Mouse (Mus musculus): Measurements from ENCODE around the gene Lin7a.

Lin7a gene

GRCm38 (mm10) chr10:107271321-107272130, at the start of gene Lin7a:
Lin7a (plus strand) TSS chr10:107271686.
- peak; percentile 60 for DNase-seq

- no peak for DNase-seq
Observed at GRCm38 (mm10) chr10:107221726-107222125, 49.8 kb upstream of the Lin7a start.

- no peak for DNase-seq
Observed at GRCm38 (mm10) chr10:107222406-107223185, 48.9 kb upstream of the Lin7a start.

GRCm38 (mm10) chr10:107223186-107223440, 48.4 kb upstream of the Lin7a start:
- DNase-seq: no peak

GRCm38 (mm10) chr10:107223821-107224220, 47.7 kb upstream of the Lin7a start:
- no peak for DNase-seq

GRCm38 (mm10) chr10:107224596-107225330, 46.7 kb upstream of the Lin7a start:
- no peak for DNase-seq

- no peak for DNase-seq
Observed at GRCm38 (mm10) chr10:107225331-107225835, 46.1 kb upstream of the Lin7a start.

GRCm38 (mm10) chr10:107225871-107226270, 45.6 kb upstream of the Lin7a start:
- no peak for DNase-seq

- no peak for DNase-seq
Observed at GRCm38 (mm10) chr10:107227901-107228300, 43.6 kb upstream of the Lin7a start.

- no peak for DNase-seq
Observed at GRCm38 (mm10) chr10:107228776-107229175, 42.7 kb upstream of the Lin7a start.

GRCm38 (mm10) chr10:107229416-107229815, 42.1 kb upstream of the Lin7a start:
- DNase-seq: no peak

GRCm38 (mm10) chr10:107230081-107230850, 41.2 kb upstream of the Lin7a start:
- no peak for DNase-seq

GRCm38 (mm10) chr10:107230851-107231130, 40.7 kb upstream of the Lin7a start:
- no peak for DNase-seq

GRCm38 (mm10) chr10:107231421-107232010, 40.0 kb upstream of the Lin7a start:
- no peak for DNase-seq

GRCm38 (mm10) chr10:107232491-107233110, 38.9 kb upstream of the Lin7a start:
- DNase-seq: no peak

GRCm38 (mm10) chr10:107233221-107233620, 38.3 kb upstream of the Lin7a start:
- no peak for DNase-seq

- DNase-seq: no peak
Observed at GRCm38 (mm10) chr10:107233825-107234224, 37.7 kb upstream of the Lin7a start.

GRCm38 (mm10) chr10:107234421-107235400, 36.8 kb upstream of the Lin7a start:
- DNase-seq: no peak

GRCm38 (mm10) chr10:107235496-107235895, 36.0 kb upstream of the Lin7a start:
- DNase-seq: no peak

GRCm38 (mm10) chr10:107236211-107236610, 35.3 kb upstream of the Lin7a start:
- DNase-seq: no peak

- DNase-seq: no peak
Observed at GRCm38 (mm10) chr10:107237076-107237475, 34.4 kb upstream of the Lin7a start.
